Mouse (Mus musculus) embryonic facial prominence, embryonic 10.5 days (tissue): Measurements from ENCODE around the gene Rrp15. TPM values are rescaled to one million over a fixed set of nuclear protein-coding genes. Genes with fewer than 3 reads are reported as not detected.

Experiments used
- DNase-seq: peaks from one replicate; pipeline ENCODE4 v3.0.0-alpha.2; 2017; ENCODE audit warnings: low spot score
- H3K27ac ChIP-seq: fragments of 300-500 bp; sonication (generic); replicated peaks from 2 replicates; pipeline ENCODE4 v1.5.1; 2016; ENCODE audit warnings: mild to moderate bottlenecking
- H3K27me3 ChIP-seq: fragments of 300-500 bp; sonication (generic); replicated peaks from 2 replicates; pipeline ENCODE4 v1.6.1; 2016; ENCODE audit warnings: low read depth, mild to moderate bottlenecking; ENCODE audit not compliant: poor library complexity, severe bottlenecking
- H3K36me3 ChIP-seq: fragments of 300-500 bp; sonication (generic); replicated peaks from 2 replicates; pipeline ENCODE4 v1.6.1; 2016; ENCODE audit warnings: mild to moderate bottlenecking, moderate library complexity
- H3K4me1 ChIP-seq: fragments of 300-500 bp; sonication (generic); 2 replicates; pipeline ENCODE4 v1.6.1; 2016
- H3K4me3 ChIP-seq: fragments of 300-500 bp; sonication (generic); 2 replicates; pipeline ENCODE4 v1.5.1; 2016; ENCODE audit warnings: mild to moderate bottlenecking, moderate library complexity
- H3K9me3 ChIP-seq: fragments of 300-500 bp; sonication (generic); 2 replicates; pipeline ENCODE4 v1.6.1; 2016; ENCODE audit warnings: mild to moderate bottlenecking
- WGBS: fragments of 180-500 bp; shearing (Covaris S2); methylation state at CpG from one replicate; pipeline ENCODE4 v1.1.7; 2016; 5-methylcytosine and 5-hydroxymethylcytosine counted together
- polyA plus RNA-seq: library from polyadenylated mRNA; unstranded; fragments of >200 nt; fragmentation: Nextera tagmentation; extraction: Ambion mirVana; gene quantifications from 2 replicates; pipeline ENCODE4 v1.2.1, GENCODE M21; 2016

The Rrp15 gene
- polyA plus RNA-seq, 1 experiment from 2014 or later: 94.0 TPM

DNA sequence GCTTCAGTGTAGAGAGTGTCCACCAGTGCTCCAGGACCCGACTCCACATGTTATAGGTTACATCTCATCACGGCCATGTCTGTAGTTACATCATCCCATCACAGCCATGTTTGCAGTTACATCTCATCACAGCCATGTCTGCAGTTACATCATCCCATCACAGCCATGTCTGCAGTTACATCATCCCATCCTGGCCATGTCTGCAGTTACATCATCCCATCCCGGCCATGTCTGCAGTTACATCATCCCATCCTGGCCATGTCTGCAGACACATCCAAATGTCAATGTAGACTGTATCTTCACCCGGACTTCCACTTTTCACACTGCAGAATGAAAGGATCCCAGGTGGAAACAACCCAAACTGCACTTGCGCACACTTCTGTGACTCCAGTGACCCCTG is 13.6 kb downstream of the Rrp15 start:
- no peaks in the 10 kb centered on the region for H3K9me3 ChIP-seq
- peaks cover 70% of the 10 kb centered on the region for H3K36me3 ChIP-seq
- no peak overlapping the region for H3K27ac ChIP-seq
- DNase-seq: no peak
- no peak overlapping the region for H3K4me3 ChIP-seq
- WGBS: 90% methylated on average over 5 of the region's 5 CpGs
- H3K27me3 ChIP-seq: no peaks in the 10 kb centered on the region
- H3K4me1 ChIP-seq: no peaks in the 10 kb centered on the region

DNA sequence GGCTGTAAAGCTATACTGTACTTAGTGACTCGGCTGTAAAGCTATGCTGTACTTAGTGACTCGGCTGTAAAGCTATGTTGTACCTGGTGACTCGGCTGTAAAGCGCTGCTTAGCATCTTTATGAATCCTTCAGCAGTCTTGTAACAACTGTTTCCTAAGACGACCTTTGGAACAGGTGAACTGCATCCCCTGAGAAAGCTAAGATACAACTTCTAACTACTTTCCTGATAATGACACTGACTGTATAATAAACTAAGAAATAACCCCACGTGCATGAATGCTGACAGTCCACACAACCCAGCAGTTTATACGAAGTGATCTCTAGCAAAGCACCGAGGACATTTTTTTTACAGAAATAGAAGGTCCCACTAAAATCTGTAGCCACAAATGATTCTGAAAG is 16.1 kb downstream of the Rrp15 start:
- WGBS: 96% methylated on average over 8 of the region's 8 CpGs
- no peak for DNase-seq
- Histone ChIP-seq H3K27me3 (no peaks in the 10 kb centered on the region), H3K4me3 (no peak overlapping the region), H3K4me1 (no peaks in the 10 kb centered on the region; the same call in 1 of the 2 replicates), H3K36me3 (peaks cover 61% of the 10 kb centered on the region), H3K9me3 (no peaks in the 10 kb centered on the region), H3K27ac (no peak overlapping the region)

DNA sequence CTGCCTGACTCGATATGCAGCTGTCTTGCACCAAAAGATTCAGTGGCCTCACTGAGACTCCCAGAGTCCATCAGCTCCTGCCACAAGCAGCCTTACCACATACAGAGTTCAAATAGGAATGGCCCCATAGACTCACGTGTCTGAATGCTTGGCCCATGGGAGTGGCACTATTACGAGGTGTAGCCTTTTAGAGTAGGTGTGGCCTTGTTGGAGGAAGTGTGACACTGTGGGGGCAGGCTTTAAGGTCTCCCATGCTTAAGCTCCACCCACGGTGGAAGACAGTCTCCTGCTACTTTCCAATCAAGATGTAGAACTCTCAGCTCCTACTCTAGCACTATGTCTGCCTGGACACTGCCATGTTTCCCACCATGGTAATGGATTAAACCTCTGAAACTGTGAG is 20.4 kb downstream of the Rrp15 start:
- 73% methylated on average over 4 of the region's 4 CpGs for WGBS
- no peak for DNase-seq
- no peak overlapping the region for H3K27ac ChIP-seq
- H3K4me1 ChIP-seq: peaks cover 9% of the 10 kb centered on the region
- peaks cover 27% of the 10 kb centered on the region for H3K36me3 ChIP-seq
- H3K27me3 ChIP-seq: no peaks in the 10 kb centered on the region
- H3K4me3 ChIP-seq: no peak overlapping the region
- H3K9me3 ChIP-seq: no peaks in the 10 kb centered on the region

DNA sequence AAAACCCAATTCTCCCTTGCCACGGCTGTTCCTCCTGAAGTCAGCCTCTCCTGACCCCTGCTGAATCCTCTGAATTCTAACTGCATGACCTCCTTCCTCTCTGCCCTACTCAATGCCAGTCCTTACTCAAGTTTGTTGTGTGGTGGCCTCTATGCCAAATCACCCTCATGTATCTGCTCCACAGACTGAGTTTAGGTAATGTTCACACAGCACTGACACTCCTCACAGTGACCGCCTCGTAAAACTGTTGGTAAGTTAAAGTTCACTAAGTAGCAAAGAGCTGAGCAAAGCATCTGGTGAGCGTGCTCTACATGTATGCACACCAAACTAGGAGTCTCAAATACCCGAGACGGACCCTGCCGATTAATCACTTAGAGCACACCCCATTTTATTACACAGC is 23.0 kb downstream of the Rrp15 start:
- Histone ChIP-seq H3K9me3 (no peaks in the 10 kb centered on the region), H3K36me3 (peaks cover 20% of the 10 kb centered on the region), H3K4me3 (no peak overlapping the region), H3K27ac (no peak overlapping the region), H3K27me3 (no peaks in the 10 kb centered on the region), H3K4me1 (peaks cover 11% of the 10 kb centered on the region)
- 88% methylated on average over 7 of the region's 7 CpGs for WGBS
- no peak for DNase-seq

DNA sequence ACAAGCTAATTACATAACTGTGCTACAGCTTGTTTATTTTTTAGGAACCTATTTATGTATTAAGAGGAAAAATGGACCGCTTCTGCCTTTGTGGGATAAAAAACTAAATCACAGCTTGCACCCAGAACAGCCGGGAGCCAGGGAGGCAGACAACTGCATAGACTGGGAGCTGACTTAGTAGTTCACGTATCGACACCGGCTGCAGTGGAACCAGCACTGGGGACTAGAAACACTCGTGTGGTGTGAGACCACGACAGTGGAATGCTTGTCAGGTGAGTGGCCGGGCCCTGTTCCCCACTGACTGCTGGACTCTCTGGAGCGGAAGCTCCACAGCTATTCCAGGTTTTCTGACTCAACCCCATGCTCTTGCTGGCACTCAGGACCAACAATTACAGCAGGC is 26.9 kb downstream of the Rrp15 start:
- Histone ChIP-seq H3K4me3 (no peak overlapping the region), H3K27ac (no peak overlapping the region), H3K36me3 (peaks cover 47% of the 10 kb centered on the region), H3K27me3 (no peaks in the 10 kb centered on the region), H3K4me1 (peaks cover 7% of the 10 kb centered on the region; the same call in 1 of the 2 replicates), H3K9me3 (no peaks in the 10 kb centered on the region)
- 84% methylated on average over 9 of the region's 9 CpGs for WGBS
- no peak for DNase-seq

DNA sequence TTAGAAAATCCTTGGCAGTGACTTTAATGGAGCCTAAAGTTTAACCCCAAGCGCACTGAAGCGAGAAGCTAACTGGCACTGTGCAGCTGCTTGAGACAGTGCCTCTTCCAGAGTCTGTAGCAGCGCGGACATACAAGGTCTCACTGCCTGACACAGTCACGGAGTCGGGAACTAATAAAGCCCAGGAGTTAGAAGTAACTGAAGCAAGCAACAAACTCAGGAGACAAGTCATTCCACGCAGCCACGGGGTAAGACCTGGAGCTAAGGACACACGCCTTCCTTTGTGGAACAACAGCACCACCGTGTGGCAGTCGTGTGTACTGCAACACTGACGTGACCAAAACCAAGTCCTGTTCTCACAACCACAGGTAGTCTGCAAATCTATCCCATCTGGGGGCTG is 27.3 kb downstream of the Rrp15 start:
- peak; percentile 85 for DNase-seq
- Histone ChIP-seq H3K36me3 (peaks cover 52% of the 10 kb centered on the region), H3K9me3 (no peaks in the 10 kb centered on the region), H3K27ac (no peak overlapping the region), H3K27me3 (no peaks in the 10 kb centered on the region), H3K4me1 (peaks cover 7% of the 10 kb centered on the region; the same call in 1 of the 2 replicates), H3K4me3 (no peak overlapping the region)
- 38% methylated on average over 12 of the region's 12 CpGs for WGBS

DNA sequence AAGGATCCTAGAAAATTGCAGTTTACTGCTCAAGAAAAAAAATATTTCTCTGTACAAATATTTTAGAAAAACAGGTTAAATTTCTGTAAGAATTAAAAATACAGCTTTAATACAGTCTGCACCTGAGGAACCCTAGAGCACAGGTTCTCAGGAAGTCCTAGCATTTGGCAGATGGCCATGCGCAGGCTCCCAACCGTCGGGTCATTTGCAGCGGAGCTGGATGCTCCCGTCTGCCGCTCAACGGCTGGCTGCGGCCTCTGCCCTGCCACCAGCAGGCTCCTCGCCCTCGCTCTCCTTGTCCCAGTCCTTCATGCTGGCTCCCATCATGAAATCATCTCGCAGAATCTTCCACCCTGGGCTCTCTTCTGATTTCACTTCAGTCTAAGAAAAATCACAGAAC is 28.0 kb downstream of the Rrp15 start:
- no peak for DNase-seq
- H3K27me3 ChIP-seq: no peaks in the 10 kb centered on the region

DNA sequence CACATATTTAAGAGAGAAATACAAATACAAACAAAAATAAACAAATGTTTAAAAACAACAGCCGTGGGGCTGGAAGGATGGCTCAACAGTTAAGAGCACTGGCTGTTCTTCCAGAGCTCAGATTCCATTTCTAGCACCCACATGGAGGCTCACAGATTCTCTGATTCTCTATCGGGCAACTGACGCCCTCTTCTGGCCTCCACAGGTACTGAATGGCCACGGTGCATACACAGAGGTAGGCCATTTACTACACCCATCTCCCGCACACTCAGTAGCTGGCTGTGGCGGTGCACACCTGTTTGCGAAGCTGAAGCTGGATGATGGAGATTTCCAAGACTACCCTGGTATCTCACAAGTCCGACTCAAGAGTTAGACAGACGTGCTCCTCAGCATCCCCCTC is 29.4 kb downstream of the Rrp15 start:
- Histone ChIP-seq H3K36me3 (peaks cover 65% of the 10 kb centered on the region), H3K9me3 (no peaks in the 10 kb centered on the region), H3K4me1 (0 out of 2 replicates have a peak, but pooled peaks cover 2% of the 10 kb centered on the region), H3K4me3 (no peak overlapping the region), H3K27me3 (no peaks in the 10 kb centered on the region), H3K27ac (no peak overlapping the region)
- 91% methylated on average over 9 of the region's 9 CpGs for WGBS
- DNase-seq: no peak

More for the DNA sequence above, 28.0 kb downstream of the Rrp15 start:
- 96% methylated on average over 11 of the region's 11 CpGs for WGBS
- H3K9me3 ChIP-seq: no peaks in the 10 kb centered on the region
- no peak overlapping the region for H3K4me3 ChIP-seq
- peaks cover 59% of the 10 kb centered on the region for H3K36me3 ChIP-seq
- no peak overlapping the region for H3K27ac ChIP-seq
- H3K4me1 ChIP-seq: peaks cover 6% of the 10 kb centered on the region; the same call in 1 of the 2 replicates

DNA sequence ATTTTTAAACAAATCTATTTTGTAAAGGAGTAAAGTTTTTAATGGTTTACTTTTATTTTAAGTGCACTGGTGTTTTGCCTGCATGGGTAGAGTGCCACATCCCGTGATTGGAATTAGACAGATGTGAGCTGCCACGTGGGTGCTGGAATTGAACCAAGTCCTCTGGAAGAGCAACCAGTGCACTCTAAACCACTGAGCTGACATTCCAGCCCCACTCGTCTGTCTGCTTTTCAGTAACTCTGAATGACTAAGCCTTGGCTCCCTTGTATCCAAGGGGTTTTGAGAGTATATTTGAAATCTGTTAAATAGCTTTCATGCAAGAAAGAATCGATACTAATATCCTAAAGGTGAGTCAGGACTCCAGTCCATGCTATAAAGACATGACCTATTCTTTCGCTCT is 30.3 kb downstream of the Rrp15 start:
- H3K4me1 ChIP-seq: 0 out of 2 replicates have a peak, but pooled peaks cover 2% of the 10 kb centered on the region
- no peak overlapping the region for H3K4me3 ChIP-seq
- 91% methylated on average over 5 of the region's 5 CpGs for WGBS
- peaks cover 59% of the 10 kb centered on the region for H3K36me3 ChIP-seq
- H3K9me3 ChIP-seq: no peaks in the 10 kb centered on the region
- DNase-seq: no peak
- no peak overlapping the region for H3K27ac ChIP-seq
- H3K27me3 ChIP-seq: no peaks in the 10 kb centered on the region

DNA sequence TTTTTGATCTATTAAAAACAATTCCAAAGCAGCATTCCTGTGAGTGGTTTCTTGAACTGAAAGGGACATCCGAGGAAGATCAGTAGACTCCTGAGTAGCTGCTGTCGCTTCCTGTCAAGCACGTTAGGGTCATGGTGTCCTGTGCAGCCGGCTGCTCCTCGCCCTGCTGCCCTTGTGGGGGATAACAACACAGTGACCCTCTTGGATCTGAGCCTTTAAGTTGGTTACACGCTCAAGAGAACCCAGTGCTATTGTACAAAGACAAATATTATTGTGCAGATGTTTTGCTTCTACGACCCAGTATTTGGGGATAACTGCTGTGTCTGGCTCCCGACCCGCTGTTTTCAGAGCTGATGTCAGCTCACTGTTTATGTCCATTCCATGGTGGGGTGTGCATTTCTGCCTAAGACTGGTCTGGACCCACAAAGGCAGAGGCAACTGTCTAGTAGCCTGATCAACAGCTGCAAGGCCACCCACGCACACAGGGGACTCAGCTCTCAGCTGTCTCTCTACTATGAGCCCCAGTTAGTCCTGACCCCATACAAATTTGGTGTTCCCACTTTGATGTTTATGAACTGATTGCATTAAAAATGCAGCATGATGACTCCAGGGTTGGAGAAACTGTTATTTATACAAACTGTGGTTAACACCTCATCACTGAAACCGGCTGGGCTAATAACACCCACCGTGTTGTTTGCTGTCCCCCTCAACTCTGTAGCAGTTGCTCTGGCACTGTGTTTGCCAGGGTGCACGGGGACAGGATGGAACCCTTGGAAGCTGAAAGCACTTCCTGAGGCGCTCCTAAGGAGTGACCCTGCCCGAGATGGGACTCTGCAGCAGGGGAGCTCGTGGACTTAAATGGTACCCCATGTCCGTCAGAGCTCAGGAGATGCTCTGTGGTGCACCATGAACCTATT is 33.9 kb downstream of the Rrp15 start:
- no peaks in the 10 kb centered on the region for H3K9me3 ChIP-seq
- WGBS: 85% methylated on average over 17 of the region's 17 CpGs
- DNase-seq: no peak
- no peaks in the 10 kb centered on the region for H3K27me3 ChIP-seq
- no peak overlapping the region for H3K27ac ChIP-seq
- no peak overlapping the region for H3K4me3 ChIP-seq
- no peaks in the 10 kb centered on the region; the same call in 1 of the 2 replicates for H3K4me1 ChIP-seq
- peaks cover 47% of the 10 kb centered on the region for H3K36me3 ChIP-seq

DNA sequence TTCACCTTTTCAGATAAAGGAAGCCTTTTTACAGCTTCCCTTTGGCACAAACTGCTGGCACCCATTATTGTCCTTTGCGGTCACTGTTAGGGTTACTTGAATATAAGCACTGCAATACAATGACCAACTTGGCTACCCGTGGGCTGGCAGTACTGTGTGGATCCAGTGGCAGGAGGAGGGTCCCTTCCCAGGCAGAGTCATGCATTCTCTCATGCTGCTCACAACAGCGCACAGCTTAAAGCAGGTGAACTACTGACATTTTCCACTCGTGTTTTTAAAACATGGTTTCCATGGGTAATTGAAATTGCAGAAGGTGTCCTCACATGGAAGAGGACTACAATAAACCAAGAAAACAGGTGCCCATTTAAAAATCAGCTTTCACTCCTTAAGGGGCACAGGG is 34.9 kb downstream of the Rrp15 start:
- H3K4me1 ChIP-seq: no peaks in the 10 kb centered on the region; the same call in 1 of the 2 replicates
- H3K36me3 ChIP-seq: peaks cover 37% of the 10 kb centered on the region
- 85% methylated on average over 4 of the region's 4 CpGs for WGBS
- H3K4me3 ChIP-seq: no peak overlapping the region
- H3K27ac ChIP-seq: no peak overlapping the region
- H3K9me3 ChIP-seq: no peaks in the 10 kb centered on the region
- DNase-seq: no peak
- no peaks in the 10 kb centered on the region for H3K27me3 ChIP-seq

DNA sequence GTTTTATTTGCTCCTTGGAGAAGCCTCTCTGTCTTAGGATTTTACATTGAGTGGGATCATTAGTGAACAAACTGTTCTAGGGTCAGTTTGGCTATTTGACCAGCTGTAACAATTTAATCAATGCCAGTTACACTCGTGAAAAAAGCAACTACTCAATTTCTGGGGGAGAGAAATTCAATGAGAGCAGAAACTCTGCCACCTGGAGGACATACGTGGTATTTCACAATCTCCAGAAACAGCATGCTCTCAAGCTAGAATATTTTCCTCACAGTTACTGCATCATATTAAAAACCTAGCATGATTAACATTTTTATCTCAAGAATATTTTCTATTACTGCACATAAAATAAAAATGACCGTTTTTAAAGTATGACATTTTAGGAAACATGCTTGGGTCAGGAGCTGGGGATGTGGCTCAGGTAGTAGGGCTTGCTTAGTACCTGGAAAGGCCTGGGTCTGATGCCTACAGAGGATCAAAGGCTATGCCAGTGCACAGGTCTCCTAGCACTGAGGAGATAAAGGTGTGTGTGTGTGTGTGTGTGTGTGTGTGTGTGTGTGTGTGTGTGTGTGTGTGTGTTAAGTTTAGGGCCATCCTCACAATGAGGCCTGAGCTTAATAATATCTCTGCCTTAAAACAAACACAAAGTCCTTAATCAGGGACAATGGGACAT is 36.2 kb downstream of the Rrp15 start:
- WGBS: 3% methylated on average over 3 of the region's 3 CpGs
- Histone ChIP-seq H3K4me1 (no peaks in the 10 kb centered on the region; the same call in 1 of the 2 replicates), H3K9me3 (no peaks in the 10 kb centered on the region), H3K27ac (no peak overlapping the region), H3K4me3 (no peak overlapping the region), H3K27me3 (no peaks in the 10 kb centered on the region), H3K36me3 (peaks cover 26% of the 10 kb centered on the region)
- peak; percentile 42 for DNase-seq

DNA sequence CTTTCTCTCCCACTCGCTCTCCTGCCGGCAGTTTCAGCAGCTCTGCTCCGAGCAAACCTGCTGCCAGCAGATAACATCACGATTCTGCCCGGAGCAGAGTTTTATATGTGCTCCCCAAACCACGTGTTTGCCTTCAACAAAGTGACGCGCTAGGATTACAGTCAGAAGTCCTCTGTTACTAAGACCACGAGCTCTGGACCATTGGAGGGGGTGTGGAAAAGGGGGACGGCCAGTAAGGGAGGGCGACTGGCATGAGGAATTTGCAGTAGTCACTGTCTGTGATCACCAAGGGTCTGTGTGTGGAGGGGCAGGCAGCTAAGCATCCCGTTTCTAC is 43.3 kb downstream of the Rrp15 start, which contains the start of gene Tgfb2:
Tgfb2 (minus strand) TSS at position 75 of the 334 bp plus-strand sequence.
- H3K4me3 ChIP-seq: peak within 1 kb of the TSS; percentile 72
- WGBS: 3% methylated on average over 12 of the region's 12 CpGs
- H3K27ac ChIP-seq: peak within 1 kb of the TSS; percentile 90
- H3K36me3 ChIP-seq: no peaks in the 10 kb centered on the region
- peaks cover 36% of the 10 kb centered on the region for H3K4me1 ChIP-seq
- DNase-seq: peak; percentile 56
- peaks cover 25% of the 10 kb centered on the region for H3K27me3 ChIP-seq
- no peaks in the 10 kb centered on the region for H3K9me3 ChIP-seq
